23 mouse cellular contexts compared by ENCODE assay signal in genomic region chr16:15491328-15491999, GRCm38 (mm10).
DNase-seq lines count a peak whose midpoint lies in the region; ATAC-seq and TF ChIP-seq lines count a peak whose summit lies in the region.
"Had no signal": no experiment of that assay in that cellular context is flagged by ENCODE, and none has a peak within 500 bp of the region (broad histone marks: within the 10 kb centered on the region; RNA-seq: fewer than 3 reads in every experiment).

No protein-coding gene starts in this region.

- no peak for DNase-seq in intestine, embryonic 14.5 days (ENCODE audit: low spot score)
- no peak for DNase-seq in lung, postnatal 14 days
- DNase-seq in 3T3-L1 (ENCODE audit: low read depth, low spot score), result peak; percentile 16
- DNase-seq in left cerebral cortex, adult 18-20 months (ENCODE audit: low spot score in 2 of 2), result no peak
- DNase-seq: adrenal gland, adult 2 months; adrenal gland, postnatal 14 days; cerebellum, adult 11 months; cerebellum, adult 2 months; cerebellum, adult 9-11 months; cerebellum, postnatal 25 days; gastrocnemius, postnatal 25 days; heart, adult 2 months had no signal

- WGBS in intestine, embryonic 14.5 days, result 42% methylated on average over 3 of the region's 3 CpGs
- WGBS in intestine, postnatal 0 days, result 57% methylated on average over 3 of the region's 3 CpGs
- WGBS in lung, embryonic 15.5 days, result 42% methylated on average over 3 of the region's 3 CpGs
- 39% methylated on average over 3 of the region's 3 CpGs for WGBS in stomach, embryonic 16.5 days

- ATAC-seq in intestine, embryonic 14.5 days (replicated peaks; ENCODE audit: low FRiP score, low TSS enrichment, low read depth), result no peak
- no peak for ATAC-seq in intestine, postnatal 0 days
- ATAC-seq in lung, embryonic 15.5 days (ENCODE audit: borderline replicate concordance, extremely low read depth, low FRiP score, low TSS enrichment), result peak; percentile 74; the same call in 1 of the 2 replicates
- peak; percentile 77 for ATAC-seq in stomach, embryonic 16.5 days (ENCODE audit: insufficient read depth, low FRiP score)
- ATAC-seq: CD4-positive, CD25-positive, alpha-beta regulatory T cell, adult 4 months; forebrain, embryonic 14.5 days had no signal

- no peaks in the 10 kb centered on the region for H3K9me3 ChIP-seq in intestine, embryonic 14.5 days (ENCODE audit: control insufficient read depth, low read length)
- H3K9me3 ChIP-seq in intestine, postnatal 0 days (ENCODE audit: control insufficient read depth), result no peaks in the 10 kb centered on the region
- no peaks in the 10 kb centered on the region for H3K9me3 ChIP-seq in lung, embryonic 15.5 days
- no peaks in the 10 kb centered on the region for H3K9me3 ChIP-seq in stomach, embryonic 16.5 days (replicated peaks; ENCODE audit: control insufficient read depth, low read length)
- H3K9me3 ChIP-seq: embryonic facial prominence, embryonic 12.5 days; embryonic facial prominence, embryonic 15.5 days; heart, embryonic 10.5 days; heart, embryonic 13.5 days; hindbrain, embryonic 12.5 days; hindbrain, embryonic 15.5 days had no signal

- no peaks in the 10 kb centered on the region for H3K4me1 ChIP-seq in intestine, embryonic 14.5 days (replicated peaks; ENCODE audit: control insufficient read depth, insufficient read depth, low read length)
- no peaks in the 10 kb centered on the region for H3K4me1 ChIP-seq in intestine, postnatal 0 days (replicated peaks; ENCODE audit: control insufficient read depth, insufficient read depth, low read length)
- H3K4me1 ChIP-seq in lung, embryonic 15.5 days, result no peaks in the 10 kb centered on the region
- no peaks in the 10 kb centered on the region for H3K4me1 ChIP-seq in stomach, embryonic 16.5 days (ENCODE audit: control insufficient read depth, insufficient read depth, low read length)
- H3K4me1 ChIP-seq: embryonic facial prominence, embryonic 12.5 days; embryonic facial prominence, embryonic 15.5 days; heart, embryonic 10.5 days; heart, embryonic 13.5 days; hindbrain, embryonic 12.5 days; hindbrain, embryonic 15.5 days had no signal

- no peaks in the 10 kb centered on the region for H3K36me3 ChIP-seq in intestine, embryonic 14.5 days (ENCODE audit: control insufficient read depth, insufficient read depth, low read length)
- no peaks in the 10 kb centered on the region for H3K36me3 ChIP-seq in intestine, postnatal 0 days (ENCODE audit: control insufficient read depth, insufficient read depth)
- H3K36me3 ChIP-seq in lung, embryonic 15.5 days, result no peaks in the 10 kb centered on the region
- no peaks in the 10 kb centered on the region for H3K36me3 ChIP-seq in stomach, embryonic 16.5 days (ENCODE audit: control insufficient read depth, insufficient read depth, low read length)
- H3K36me3 ChIP-seq: embryonic facial prominence, embryonic 12.5 days; embryonic facial prominence, embryonic 15.5 days; heart, embryonic 10.5 days; heart, embryonic 13.5 days; hindbrain, embryonic 12.5 days; hindbrain, embryonic 15.5 days had no signal

- H3K4me3 ChIP-seq in intestine, embryonic 14.5 days (ENCODE audit: low read depth, low read length), result no peak overlapping the region
- no peak overlapping the region for H3K4me3 ChIP-seq in intestine, postnatal 0 days (ENCODE audit: low read depth, low read length)
- no peak overlapping the region for H3K4me3 ChIP-seq in lung, embryonic 15.5 days
- no peak overlapping the region for H3K4me3 ChIP-seq in stomach, embryonic 16.5 days (replicated peaks; ENCODE audit: low read length)
- H3K4me3 ChIP-seq: embryonic facial prominence, embryonic 12.5 days; embryonic facial prominence, embryonic 15.5 days; heart, adult 2 months; heart, embryonic 10.5 days; heart, embryonic 13.5 days; hindbrain, embryonic 12.5 days; hindbrain, embryonic 15.5 days had no signal

- no peak overlapping the region for H3K9ac ChIP-seq in intestine, embryonic 14.5 days (ENCODE audit: low read length)
- H3K9ac ChIP-seq in intestine, postnatal 0 days (ENCODE audit: low read depth, low read length), result no peak overlapping the region
- no peak overlapping the region for H3K9ac ChIP-seq in lung, embryonic 15.5 days
- no peak overlapping the region for H3K9ac ChIP-seq in stomach, embryonic 16.5 days (ENCODE audit: low read length)
- H3K9ac ChIP-seq: embryonic facial prominence, embryonic 12.5 days; embryonic facial prominence, embryonic 15.5 days; heart, embryonic 13.5 days; hindbrain, embryonic 12.5 days; hindbrain, embryonic 15.5 days had no signal

- H3K4me2 ChIP-seq in intestine, embryonic 14.5 days (ENCODE audit: low read length), result no peak overlapping the region
- H3K4me2 ChIP-seq in intestine, postnatal 0 days (replicated peaks; ENCODE audit: low read depth), result no peak overlapping the region
- no peak overlapping the region for H3K4me2 ChIP-seq in lung, embryonic 15.5 days
- no peak overlapping the region for H3K4me2 ChIP-seq in stomach, embryonic 16.5 days (ENCODE audit: low read depth, low read length)
- H3K4me2 ChIP-seq: embryonic facial prominence, embryonic 12.5 days; embryonic facial prominence, embryonic 15.5 days; heart, embryonic 13.5 days; hindbrain, embryonic 12.5 days; hindbrain, embryonic 15.5 days had no signal

- no peaks in the 10 kb centered on the region for H3K27me3 ChIP-seq in intestine, embryonic 14.5 days (replicated peaks; ENCODE audit: control insufficient read depth, insufficient read depth, low read length)
- H3K27me3 ChIP-seq in intestine, postnatal 0 days (replicated peaks; ENCODE audit: control insufficient read depth, insufficient read depth, low read length), result no peaks in the 10 kb centered on the region
- no peaks in the 10 kb centered on the region for H3K27me3 ChIP-seq in lung, embryonic 15.5 days
- H3K27me3 ChIP-seq in stomach, embryonic 16.5 days (ENCODE audit: control insufficient read depth, insufficient read depth, low read length), result no peaks in the 10 kb centered on the region
- H3K27me3 ChIP-seq: embryonic facial prominence, embryonic 12.5 days; embryonic facial prominence, embryonic 15.5 days; heart, embryonic 13.5 days; hindbrain, embryonic 12.5 days; hindbrain, embryonic 15.5 days had no signal

- peak overlapping the region; percentile 67 for H3K27ac ChIP-seq in intestine, embryonic 14.5 days (ENCODE audit: low read depth)
- H3K27ac ChIP-seq in intestine, postnatal 0 days (ENCODE audit: low read depth, low read length), result no peak overlapping the region
- H3K27ac ChIP-seq in lung, embryonic 15.5 days, result peak overlapping the region; percentile 61
- peak overlapping the region; percentile 73 for H3K27ac ChIP-seq in stomach, embryonic 16.5 days (ENCODE audit: low read length)
- H3K27ac ChIP-seq: embryonic facial prominence, embryonic 12.5 days; embryonic facial prominence, embryonic 15.5 days; heart, adult 2 months; heart, embryonic 10.5 days; heart, embryonic 13.5 days; hindbrain, embryonic 12.5 days; hindbrain, embryonic 15.5 days had no signal

- TF ChIP-seq CTCF in intestine, postnatal 0 days (IDR thresholded peaks at IDR 0.05; ENCODE audit: low read depth), result no peak

Comparison
In these comparisons a context has a peak if more than half of its experiments do, and no peak if none do; other contexts are left out.
1. ATAC-seq: peak in lung, embryonic 15.5 days (single experiment) and stomach, embryonic 16.5 days (single experiment); none in intestine, embryonic 14.5 days (single experiment) and intestine, postnatal 0 days (single experiment).